Mouse (Mus musculus) neural tube, embryonic 11.5 days (tissue): ENCODE data around the gene Hes7. TPM values are rescaled to one million over a fixed set of nuclear protein-coding genes. Genes with fewer than 3 reads are reported as not detected.

Experiments
- ATAC-seq: fragments of 200-750 bp; cut with Nextera tagmentation; 2 replicates; pipeline ENCODE4 v1.8.0; 2017; ENCODE audit warnings: moderate number of reproducible peaks, mild to moderate bottlenecking, moderate TSS enrichment, moderate library complexity; ENCODE audit not compliant: insufficient read depth, low FRiP score, low TSS enrichment
- DNase-seq: peaks from one replicate; pipeline ENCODE4 v3.0.0-alpha.2; 2015; ENCODE audit warnings: low spot score
- H3K27ac ChIP-seq: fragments of 300-500 bp; sonication (generic); 2 replicates; pipeline ENCODE4 v1.5.1; 2014; ENCODE audit warnings: low read depth, mild to moderate bottlenecking, low read length
- H3K27me3 ChIP-seq: fragments of 300-500 bp; sonication (generic); 2 replicates; pipeline ENCODE4 v1.6.1; 2014; ENCODE audit warnings: mild to moderate bottlenecking, low read length, mixed read lengths; ENCODE audit not compliant: control insufficient read depth, insufficient read depth
- H3K36me3 ChIP-seq: fragments of 300-500 bp; sonication (generic); 2 replicates; pipeline ENCODE4 v1.6.1; 2014; ENCODE audit warnings: mild to moderate bottlenecking, low read length, moderate library complexity, mixed read lengths; ENCODE audit not compliant: control insufficient read depth, insufficient read depth
- H3K4me1 ChIP-seq: fragments of 300-500 bp; sonication (generic); 2 replicates; pipeline ENCODE4 v1.6.1; 2014; ENCODE audit warnings: low read length, mixed read lengths; ENCODE audit not compliant: control insufficient read depth, insufficient read depth
- H3K4me2 ChIP-seq: fragments of 300-500 bp; sonication (generic); 2 replicates; pipeline ENCODE4 v1.6.1; 2014; ENCODE audit warnings: low read depth, mild to moderate bottlenecking, moderate library complexity
- H3K4me3 ChIP-seq: fragments of 300-500 bp; sonication (generic); 2 replicates; pipeline ENCODE4 v1.5.1; 2014; ENCODE audit warnings: low read depth, low read length
- H3K9ac ChIP-seq: fragments of 300-500 bp; sonication (generic); 2 replicates; pipeline ENCODE4 v1.6.1; 2014; ENCODE audit warnings: mild to moderate bottlenecking, low read length
- H3K9me3 ChIP-seq: fragments of 300-500 bp; sonication (generic); 2 replicates; pipeline ENCODE4 v1.6.1; 2016; ENCODE audit warnings: low read length; ENCODE audit not compliant: control insufficient read depth
- WGBS: fragments of 180-500 bp; shearing (Covaris S2); extraction: QIAGEN DNeasy Blood & Tissue Kit; methylation state at CpG from one replicate; pipeline ENCODE4 v1.1.7; 2014; 5-methylcytosine and 5-hydroxymethylcytosine counted together
- polyA plus RNA-seq: library from polyadenylated mRNA; unstranded; fragments of >200 nt; fragmentation: Nextera tagmentation; extraction: Ambion mirVana; gene quantifications from 2 replicates; pipeline ENCODE4 v1.2.1, GENCODE M21; 2014

Gene Hes7
- 0.33 TPM in 1 of 2 replicates, not detected in the other for polyA plus RNA-seq

DNA sequence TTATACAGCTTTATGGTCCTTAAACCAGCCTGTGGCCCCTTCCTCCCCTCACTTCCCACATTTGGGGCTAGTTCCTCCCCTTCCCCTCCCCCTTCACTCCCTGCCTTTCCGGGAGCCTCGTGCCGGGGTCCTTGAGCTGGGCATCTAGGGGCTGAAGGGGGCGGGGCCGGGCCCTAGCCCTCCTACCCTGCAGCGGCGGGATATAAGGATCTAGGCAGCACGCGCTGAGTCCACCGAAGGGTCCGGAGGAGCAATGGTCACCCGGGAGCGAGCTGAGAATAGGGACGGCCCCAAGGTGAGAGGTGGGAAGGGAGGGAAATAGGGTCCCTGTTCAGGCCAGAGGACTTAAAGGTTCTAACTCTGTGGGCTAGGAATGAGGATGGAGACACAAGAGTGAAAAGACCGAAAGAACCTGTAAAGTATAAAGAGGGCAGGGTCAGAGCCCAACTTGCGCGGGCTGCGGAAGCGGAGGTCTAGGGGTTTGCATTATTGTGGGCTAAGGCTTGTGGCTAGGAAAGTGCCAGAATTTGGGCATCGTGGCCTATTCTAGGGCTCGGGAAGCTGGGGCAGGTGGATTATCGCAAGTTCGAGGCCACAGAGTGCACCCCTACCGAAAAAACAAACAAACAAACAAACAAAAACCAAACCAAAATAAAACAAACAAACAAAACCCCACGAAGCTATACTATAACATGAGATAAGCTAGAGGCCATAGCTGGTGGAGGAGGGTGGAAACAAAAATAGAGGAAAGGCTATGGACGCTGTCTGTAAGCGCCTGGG, at the start of gene Hes7:
Gene Hes7, plus strand, starts transcription at position 184 of the 780 bp plus-strand sequence.
- Histone ChIP-seq H3K27me3 (peaks cover 18% of the 10 kb centered on the region), H3K36me3 (no peaks in the 10 kb centered on the region), H3K4me3 (peak within 1 kb of the TSS; percentile 69), H3K4me1 (peaks cover 16% of the 10 kb centered on the region), H3K27ac (no peak within 1 kb of the TSS), H3K9ac (peak within 1 kb of the TSS; percentile 43; the same call in 1 of the 2 replicates), H3K9me3 (no peaks in the 10 kb centered on the region), H3K4me2 (peak within 1 kb of the TSS; percentile 90)
- DNase-seq (peak; percentile 50), ATAC-seq (no peak)
- WGBS = under 1% methylated on average over 27 of the region's 27 CpGs

DNA sequence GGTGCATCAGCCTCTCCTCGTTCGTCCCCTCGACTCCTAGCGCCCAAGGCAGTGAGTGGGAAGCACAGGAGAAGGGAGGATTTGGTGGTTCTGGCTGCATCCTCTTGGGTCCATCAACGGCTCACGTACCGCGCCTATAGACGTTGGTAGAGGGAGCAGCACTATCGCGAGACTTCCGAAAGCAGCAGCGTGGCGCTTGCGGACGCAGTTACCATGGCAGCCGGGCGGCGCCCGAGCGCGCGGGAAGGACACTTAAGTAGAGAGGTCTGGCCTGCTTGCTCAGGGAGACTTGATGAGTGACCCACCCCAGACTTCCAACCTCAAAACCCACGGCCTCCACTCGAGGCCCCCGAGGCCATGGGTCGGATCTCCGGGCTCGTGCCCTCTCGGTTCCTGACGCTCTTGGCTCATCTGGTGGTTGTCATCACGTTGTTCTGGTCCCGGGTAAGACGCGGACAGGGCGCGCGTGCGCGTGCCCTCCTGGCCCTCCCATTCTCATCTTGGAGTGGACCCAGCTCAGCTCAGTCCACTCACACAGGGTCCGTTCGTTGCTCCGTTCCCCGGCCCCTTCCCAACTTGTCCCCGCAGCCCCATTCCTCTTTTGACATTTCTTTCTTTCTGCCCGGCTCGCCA, 49.5 kb upstream of the Hes7 start, which contains the start of gene Tmem107:
Gene Tmem107, plus strand, starts transcription at position 217 of the 633 bp plus-strand sequence.
- Histone ChIP-seq H3K4me3 (peak within 1 kb of the TSS; percentile 47), H3K36me3 (no peaks in the 10 kb centered on the region), H3K9ac (peak within 1 kb of the TSS; percentile 85), H3K4me1 (peaks cover 11% of the 10 kb centered on the region), H3K27ac (peak within 1 kb of the TSS; percentile 64), H3K27me3 (no peaks in the 10 kb centered on the region), H3K4me2 (peak within 1 kb of the TSS; percentile 75), H3K9me3 (no peaks in the 10 kb centered on the region)
- ATAC-seq (peak; percentile 74), DNase-seq (peak; percentile 96)
- WGBS = under 1% methylated on average over 47 of the region's 47 CpGs

DNA sequence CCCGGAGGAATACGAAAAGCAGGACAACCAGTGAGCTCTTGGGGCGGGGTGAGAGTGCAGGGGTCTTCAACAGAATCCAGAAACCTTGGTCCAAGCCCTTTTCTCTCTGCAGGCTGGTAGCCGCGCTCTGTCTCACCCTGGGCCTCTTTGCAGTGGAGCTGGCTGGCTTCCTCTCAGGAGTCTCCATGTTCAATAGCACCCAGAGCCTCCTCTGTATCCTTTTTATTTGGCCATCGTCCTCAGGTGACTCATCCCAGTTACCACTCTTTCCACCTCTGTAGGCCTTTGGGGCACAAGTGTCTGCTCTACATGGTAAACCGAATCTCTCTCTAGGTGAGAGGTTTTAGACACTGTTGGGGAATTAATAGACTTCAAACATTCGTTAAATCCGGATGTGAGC, 48.9 kb upstream of the Hes7 start:
- Histone ChIP-seq H3K27me3 (no peaks in the 10 kb centered on the region), H3K4me3 (peak overlapping the region; percentile 47), H3K9me3 (no peaks in the 10 kb centered on the region), H3K4me2 (peak overlapping the region; percentile 75), H3K4me1 (peaks cover 7% of the 10 kb centered on the region), H3K9ac (peak overlapping the region; percentile 85), H3K36me3 (no peaks in the 10 kb centered on the region), H3K27ac (no peak overlapping the region)
- WGBS = 28% methylated on average over 9 of the region's 9 CpGs
- DNase-seq (no peak), ATAC-seq (no peak)

DNA sequence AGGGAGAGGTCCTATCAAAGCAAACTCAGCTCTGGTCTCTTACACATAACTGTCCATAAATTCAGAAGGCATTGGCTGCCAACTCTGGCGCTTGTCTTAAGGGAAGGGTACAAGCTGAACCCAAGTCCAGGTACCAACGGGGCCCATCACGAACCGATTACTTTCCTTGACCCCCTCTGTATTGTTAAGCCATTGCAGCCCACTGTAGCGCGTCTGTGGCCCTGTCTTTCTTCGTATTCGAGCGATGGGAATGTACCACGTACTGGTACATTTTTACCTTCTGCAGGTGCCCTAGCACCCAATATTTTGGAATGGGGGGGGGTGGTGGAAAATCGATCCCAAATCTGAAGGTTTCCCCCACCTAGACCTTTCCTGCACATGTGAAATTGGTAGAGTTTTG, 48.0 kb upstream of the Hes7 start:
- H3K36me3 ChIP-seq = no peaks in the 10 kb centered on the region
- H3K4me3 ChIP-seq = peak overlapping the region; percentile 24; the same call in 1 of the 2 replicates
- 0 out of 2 replicates have a peak overlapping the region, but pooled peaks have one; percentile 12 for H3K9ac ChIP-seq
- DNase-seq = no peak
- H3K4me1 ChIP-seq = peaks cover 2% of the 10 kb centered on the region; the same call in 1 of the 2 replicates
- no peaks in the 10 kb centered on the region for H3K9me3 ChIP-seq
- ATAC-seq = no peak
- H3K4me2 ChIP-seq = peak overlapping the region; percentile 46
- H3K27me3 ChIP-seq = no peaks in the 10 kb centered on the region
- WGBS = 81% methylated on average over 11 of the region's 11 CpGs
- 0 out of 2 replicates have a peak overlapping the region, but pooled peaks have one; percentile 91 for H3K27ac ChIP-seq

DNA sequence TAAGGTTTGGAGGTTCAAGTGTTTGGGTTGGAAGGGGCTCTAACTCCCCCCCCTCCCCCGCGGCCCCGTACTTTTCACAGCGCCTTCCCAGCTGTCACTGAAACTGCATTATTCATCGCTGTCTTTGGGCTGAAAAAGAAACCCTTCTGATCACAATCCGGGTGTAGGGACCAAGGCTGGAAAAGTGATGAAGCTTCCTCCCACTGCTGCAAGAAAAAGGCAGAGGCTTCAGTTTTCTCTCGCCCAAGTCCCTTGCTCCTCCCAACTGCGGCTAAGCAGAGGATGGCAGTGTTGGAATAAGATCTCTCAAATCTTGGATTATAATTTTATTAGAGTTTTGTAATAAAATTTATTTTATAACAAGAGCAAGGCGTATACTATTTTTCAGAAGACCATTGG, 47.5 kb upstream of the Hes7 start:
- no peaks in the 10 kb centered on the region for H3K36me3 ChIP-seq
- peak overlapping the region; percentile 24 for H3K4me3 ChIP-seq
- H3K9ac ChIP-seq = 0 out of 2 replicates have a peak overlapping the region, but pooled peaks have one; percentile 12
- DNase-seq = no peak
- H3K9me3 ChIP-seq = no peaks in the 10 kb centered on the region
- peak overlapping the region; percentile 46 for H3K4me2 ChIP-seq
- peak overlapping the region; percentile 91 for H3K27ac ChIP-seq
- WGBS = 13% methylated on average over 9 of the region's 9 CpGs
- no peak for ATAC-seq
- H3K4me1 ChIP-seq = peaks cover 2% of the 10 kb centered on the region; the same call in 1 of the 2 replicates
- H3K27me3 ChIP-seq = no peaks in the 10 kb centered on the region

DNA sequence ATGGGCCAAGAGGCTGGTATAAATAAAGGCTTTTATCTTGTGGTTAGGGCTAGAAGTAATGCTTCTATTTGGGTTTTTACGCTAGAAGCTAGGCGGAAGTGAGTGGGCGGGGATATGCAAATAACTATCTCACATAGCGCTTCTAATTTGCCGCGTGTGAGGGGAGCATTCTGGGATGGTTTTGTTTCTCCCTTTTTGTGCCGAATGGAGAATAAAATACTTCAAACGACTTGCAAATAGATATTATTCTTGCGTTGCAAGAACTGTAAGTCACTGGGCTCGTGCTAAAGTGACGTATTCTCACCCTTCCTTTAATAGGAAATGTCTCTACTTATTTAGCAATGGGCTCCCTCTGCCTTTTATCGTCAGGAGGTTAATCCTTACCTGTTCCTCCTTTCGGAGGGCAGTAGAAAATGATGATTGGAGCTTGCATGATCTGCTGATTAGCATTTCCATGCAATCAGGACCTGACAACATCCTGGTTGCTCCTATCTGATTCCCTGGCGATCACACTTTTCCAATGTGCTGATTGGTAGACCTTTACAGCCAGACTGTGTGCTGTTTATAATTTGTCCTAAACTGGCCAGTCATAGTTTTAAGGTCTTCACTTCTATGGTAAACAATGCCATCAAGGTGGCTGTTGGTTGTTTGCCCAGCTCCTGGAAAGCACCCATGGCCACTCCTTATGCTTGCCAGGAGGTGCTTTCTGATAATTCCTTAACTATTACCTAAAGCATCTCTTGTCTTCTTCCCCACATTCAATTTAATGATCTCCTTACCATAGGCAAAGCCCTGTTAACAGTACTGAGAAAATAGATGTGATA, 46.9 kb upstream of the Hes7 start:
- H3K27me3 ChIP-seq = no peaks in the 10 kb centered on the region
- peak overlapping the region; percentile 24 for H3K4me3 ChIP-seq
- peak; percentile 75 for ATAC-seq
- peak overlapping the region; percentile 91 for H3K27ac ChIP-seq
- H3K9ac ChIP-seq = peak overlapping the region; percentile 76
- H3K36me3 ChIP-seq = no peaks in the 10 kb centered on the region
- DNase-seq = peak; percentile 79
- H3K4me1 ChIP-seq = peaks cover 2% of the 10 kb centered on the region; the same call in 1 of the 2 replicates
- 0% methylated on average over 14 of the region's 14 CpGs for WGBS
- H3K4me2 ChIP-seq = peak overlapping the region; percentile 46
- no peaks in the 10 kb centered on the region for H3K9me3 ChIP-seq

- Histone ChIP-seq H3K4me3 (no peak overlapping the region), H3K4me2 (no peak overlapping the region), H3K27me3 (no peaks in the 10 kb centered on the region), H3K9me3 (no peaks in the 10 kb centered on the region), H3K4me1 (peaks cover 2% of the 10 kb centered on the region; the same call in 1 of the 2 replicates), H3K27ac (peak overlapping the region; percentile 29; the same call in 1 of the 2 replicates), H3K9ac (no peak overlapping the region), H3K36me3 (no peaks in the 10 kb centered on the region)
- ATAC-seq (no peak), DNase-seq (no peak)
- 34% methylated on average over 6 of the region's 6 CpGs for WGBS
These were observed 46.0 kb upstream of the Hes7 start for GRCm38 (mm10) chr11:69073951-69074775.

DNA sequence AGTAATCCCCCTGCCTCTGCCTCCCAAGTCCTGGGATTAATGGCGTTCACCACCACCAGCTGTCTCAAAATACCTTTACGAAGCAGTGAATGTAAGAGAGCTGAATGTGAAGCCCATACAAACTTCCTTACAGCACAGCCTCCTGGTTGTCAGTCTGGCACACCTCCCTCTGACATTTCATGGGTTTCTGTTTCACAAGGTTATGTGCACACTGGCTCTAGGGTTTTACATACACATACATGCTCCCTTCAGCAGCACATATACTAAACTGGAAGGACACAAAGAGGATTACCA, 45.5 kb upstream of the Hes7 start:
- Histone ChIP-seq H3K9me3 (no peaks in the 10 kb centered on the region), H3K4me3 (no peak overlapping the region), H3K27me3 (no peaks in the 10 kb centered on the region), H3K4me1 (peaks cover 2% of the 10 kb centered on the region; the same call in 1 of the 2 replicates), H3K27ac (no peak overlapping the region), H3K9ac (no peak overlapping the region), H3K4me2 (no peak overlapping the region), H3K36me3 (no peaks in the 10 kb centered on the region)
- no peak for ATAC-seq
- no peak for DNase-seq
- 55% methylated on average over 2 of the region's 2 CpGs for WGBS
